Mouse (Mus musculus) CD4-positive helper T cell, adult 2 months (primary cell): ENCODE measurements around the gene Cmtm6.
A peak's percentile ranks its signal among the peaks of the same experiment; 100 is the strongest.

ENCODE experiments used
- DNase-seq: peaks from one replicate; pipeline ENCODE4 v3.0.0-alpha.2; 2012; ENCODE audit warnings: low read depth, missing footprints, low spot score

Cmtm6 gene

GRCm38 (mm10) chr9:114770224-114770623, 39.3 kb downstream of the Cmtm6 start:
- DNase-seq = peak; percentile 61

GRCm38 (mm10) chr9:114771565-114771964, 40.6 kb downstream of the Cmtm6 start:
- DNase-seq = no peak

GRCm38 (mm10) chr9:114774629-114775028, 43.7 kb downstream of the Cmtm6 start:
- DNase-seq = no peak

GRCm38 (mm10) chr9:114775272-114775671, 44.4 kb downstream of the Cmtm6 start:
- DNase-seq = no peak

GRCm38 (mm10) chr9:114776361-114776760, 45.4 kb downstream of the Cmtm6 start:
- DNase-seq = no peak

- DNase-seq = no peak
These were observed 46.5 kb downstream of the Cmtm6 start for GRCm38 (mm10) chr9:114777178-114778046.

GRCm38 (mm10) chr9:114778047-114778390, 47.1 kb downstream of the Cmtm6 start:
- peak; percentile 69 for DNase-seq

- DNase-seq = no peak
These were observed 48.0 kb downstream of the Cmtm6 start for GRCm38 (mm10) chr9:114778877-114779276.

GRCm38 (mm10) chr9:114779984-114780745, 49.2 kb downstream of the Cmtm6 start:
- no peak for DNase-seq

GRCm38 (mm10) chr9:114780746-114781525, 50.0 kb downstream of the Cmtm6 start:
- DNase-seq = peak; percentile 53

- DNase-seq = peak; percentile 74
These were observed 50.8 kb downstream of the Cmtm6 start, which contains the start of gene Cmtm7 for GRCm38 (mm10) chr9:114781526-114782212. Gene Cmtm7 (minus strand): TSS chr9:114781856.

- DNase-seq = no peak
These were observed 54.7 kb downstream of the Cmtm6 start for GRCm38 (mm10) chr9:114785432-114786125.

GRCm38 (mm10) chr9:114787134-114787533, 56.2 kb downstream of the Cmtm6 start:
- DNase-seq = no peak

GRCm38 (mm10) chr9:114787716-114788115, 56.8 kb downstream of the Cmtm6 start:
- peak; percentile 70 for DNase-seq

GRCm38 (mm10) chr9:114788697-114789096, 57.8 kb downstream of the Cmtm6 start:
- peak; percentile 32 for DNase-seq

GRCm38 (mm10) chr9:114789557-114789956, 58.6 kb downstream of the Cmtm6 start:
- DNase-seq = no peak

GRCm38 (mm10) chr9:114789989-114790388, 59.1 kb downstream of the Cmtm6 start:
- no peak for DNase-seq

- no peak for DNase-seq
These were observed 62.9 kb downstream of the Cmtm6 start for GRCm38 (mm10) chr9:114793764-114794295.

GRCm38 (mm10) chr9:114794491-114794890, 63.6 kb downstream of the Cmtm6 start:
- peak; percentile 47 for DNase-seq

GRCm38 (mm10) chr9:114796473-114797050, 65.6 kb downstream of the Cmtm6 start:
- no peak for DNase-seq
